Mouse (Mus musculus): ENCODE results near the gene Kdm3a. TPM values are rescaled to one million over a fixed set of nuclear protein-coding genes. Genes with fewer than 3 reads are reported as not detected.

Gene Kdm3a
- 145 TPM for total RNA-seq (2023)

DNA sequence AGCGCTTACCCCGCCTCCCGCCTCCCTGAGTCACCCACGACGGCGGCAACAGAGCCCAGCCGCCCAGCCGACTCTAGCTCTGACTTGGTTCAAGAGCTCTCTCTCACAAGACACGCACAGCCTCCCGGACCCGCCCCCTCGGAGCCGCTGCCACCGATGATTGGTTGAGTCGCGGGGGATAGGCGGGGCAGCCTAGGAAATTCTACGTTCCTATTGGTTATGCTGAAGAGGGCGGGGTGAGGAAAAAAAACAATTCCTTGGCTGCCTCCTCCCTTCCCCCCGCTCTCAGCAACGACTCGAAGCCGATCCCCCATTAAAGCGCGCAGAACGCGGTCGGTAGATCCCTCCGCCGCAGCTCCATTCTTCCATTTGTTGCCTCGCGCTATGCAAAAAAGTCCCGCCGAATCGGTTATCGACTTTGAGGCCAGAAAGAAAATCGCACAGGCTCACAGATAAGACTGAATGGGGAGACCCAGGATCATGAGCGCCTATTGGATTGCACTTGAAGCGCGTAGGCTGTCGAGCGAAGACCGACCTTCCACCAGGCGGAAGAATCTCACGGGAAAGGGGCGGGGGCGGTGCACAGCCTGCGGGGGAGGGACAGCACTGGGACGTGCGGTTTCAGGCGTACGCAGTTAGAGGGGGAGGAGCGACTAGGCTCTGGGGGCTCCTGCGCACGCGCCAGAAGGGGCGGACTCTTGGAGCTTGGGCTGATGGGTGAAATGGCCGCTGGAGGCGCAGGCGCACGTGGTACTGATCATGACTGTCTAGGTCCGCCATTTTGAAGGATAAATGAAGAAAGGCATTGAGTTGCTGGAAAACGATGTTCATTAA, at the start of gene Kdm3a:
TSS of gene Kdm3a (minus strand) at position 162 of the 834 bp plus-strand sequence.

DNA sequence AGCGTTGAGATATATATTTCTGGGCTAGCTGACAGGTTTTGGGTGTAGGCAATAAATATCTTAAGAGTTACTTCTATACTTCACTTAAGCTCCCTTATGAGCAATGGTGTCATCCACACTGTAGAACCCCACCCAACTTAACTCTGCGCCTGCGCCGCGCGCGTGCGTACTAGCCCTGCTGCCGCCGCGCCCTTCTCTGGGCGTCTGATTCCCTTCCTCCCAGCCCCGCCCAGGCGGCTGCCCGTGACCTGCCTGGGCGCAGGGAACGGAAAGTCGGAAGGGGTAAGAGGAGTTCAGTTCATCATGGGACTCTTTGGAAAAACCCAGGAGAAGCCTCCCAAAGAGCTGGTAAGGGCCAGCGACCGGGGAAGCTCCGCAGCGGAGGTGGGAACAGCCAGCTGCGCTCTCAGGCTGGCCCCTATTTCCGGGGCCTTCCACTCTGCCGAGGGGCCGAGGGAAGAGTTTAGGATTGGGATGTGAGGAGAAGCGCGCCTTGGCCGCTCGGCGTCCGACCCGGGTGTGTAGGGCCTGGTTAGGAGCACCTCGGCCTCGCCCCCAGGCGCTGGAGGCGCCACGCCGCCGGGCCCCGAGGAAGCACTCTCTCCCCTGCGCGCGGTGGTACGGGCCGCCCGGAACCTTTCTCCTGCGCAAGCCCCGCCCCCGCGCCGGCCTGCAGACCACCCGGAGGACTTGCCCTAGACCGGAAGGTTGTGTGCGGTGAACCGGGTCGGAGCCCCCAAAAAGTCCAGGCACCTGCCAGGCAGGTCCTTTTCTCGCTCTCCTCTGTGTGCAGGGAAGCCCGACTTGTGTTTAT, 88.9 kb downstream of the Kdm3a start, which contains the start of gene Chmp3:
TSS of gene Chmp3 (plus strand) at position 112 of the 814 bp plus-strand sequence.

Other genes starting within 250 kb of the Kdm3a start
- gene Rmnd5a, start 192.4 kb downstream of the Kdm3a start, total RNA-seq (2023), result 71.3 TPM
- 50.4 TPM for gene Rnf103, start 139.1 kb downstream of the Kdm3a start, total RNA-seq (2023)
- gene Chmp3, start 89.2 kb downstream of the Kdm3a start, total RNA-seq (2023), result 51.6 TPM
- 0.15 TPM for gene Reep1, start 74.6 kb upstream of the Kdm3a start, total RNA-seq (2023)
- gene Mrpl35, start 194.0 kb upstream of the Kdm3a start, total RNA-seq (2023), result 20.8 TPM
- gene Immt, start 198.3 kb upstream of the Kdm3a start, total RNA-seq (2023), result 104 TPM